Mouse (Mus musculus) liver, adult (tissue): ENCODE measurements at regions not wholly inside any gene's neighbourhood (a gene's known extent, or its start where the extent isn't known, plus 50 kb on each side); places are given as distances from the start of the nearest gene placed in this dataset.

Experiments
- GATA4 ChIP-seq: IDR thresholded peaks from 2 replicates; pipeline ENCODE4 v1.6.1; 2014; ENCODE audit warnings: mild to moderate bottlenecking, low read length; ENCODE audit not compliant: insufficient replicate concordance

- no peak for TF ChIP-seq GATA4
Observed at GRCm38 (mm10) chr3:137550708-137551107, 70.7 kb upstream of the Ddit4l start.

- no peak for TF ChIP-seq GATA4
Observed at GRCm38 (mm10) chr3:137552472-137553336, 68.7 kb upstream of the Ddit4l start.

- TF ChIP-seq GATA4: no peak
Observed at GRCm38 (mm10) chr3:137560851-137561449, 60.5 kb upstream of the Ddit4l start.

GRCm38 (mm10) chr3:137561986-137562385 is 59.4 kb upstream of the Ddit4l start:
- no peak for TF ChIP-seq GATA4

GRCm38 (mm10) chr3:137563541-137564080 is 57.8 kb upstream of the Ddit4l start:
- no peak for TF ChIP-seq GATA4

- TF ChIP-seq GATA4: no peak
Observed at GRCm38 (mm10) chr3:137564282-137564681, 57.1 kb upstream of the Ddit4l start.

- no peak for TF ChIP-seq GATA4
Observed at GRCm38 (mm10) chr3:137568580-137569313, 52.7 kb upstream of the Ddit4l start.
